Mouse (Mus musculus) brain, embryonic 18.5 days (tissue): Measurements from ENCODE around the gene Abcg2.
A peak's percentile ranks its signal among the peaks of the same experiment; 100 is the strongest.
"Not testable (repeated sequence)": the region's sequence is repeated elsewhere in the genome, so short reads cannot be mapped to it uniquely, and the experiment has no call there.

Source experiments
- DNase-seq: peaks from one replicate; pipeline ENCODE4 v3.0.0-alpha.2; 2012; ENCODE audit warnings: low read depth, low spot score

Abcg2 gene

GRCm38 (mm10) chr6:58584223-58584622 lies at the start of gene Abcg2:
TSS of gene Abcg2 (plus strand) at chr6:58584523.
- DNase-seq, result not testable (repeated sequence)

DNA sequence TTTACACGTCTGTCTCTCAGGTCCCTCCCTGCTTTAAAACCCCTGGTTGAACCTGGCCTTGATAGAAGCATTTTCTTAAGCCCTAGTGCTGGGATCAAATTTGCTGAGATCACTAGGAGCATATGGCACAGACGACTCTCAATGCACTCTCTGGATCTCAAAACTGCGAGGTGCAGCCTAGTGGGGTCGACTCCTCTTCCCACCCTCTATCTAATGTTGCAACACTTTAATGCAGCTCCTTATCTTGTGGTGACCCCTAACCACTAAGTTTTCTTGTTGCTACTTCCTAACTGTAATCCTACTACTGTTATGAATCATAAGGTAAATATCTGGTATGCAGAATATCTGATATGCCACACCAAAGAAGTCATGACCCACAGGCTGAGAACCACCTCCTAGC lies 44.1 kb upstream of the Abcg2 start:
- DNase-seq, result not testable (repeated sequence)

- DNase-seq, result not testable (repeated sequence)
Measured at GRCm38 (mm10) chr6:58542852-58543251, 41.5 kb upstream of the Abcg2 start.

- not testable (repeated sequence) for DNase-seq
Measured at GRCm38 (mm10) chr6:58544971-58545370, 39.4 kb upstream of the Abcg2 start.

- peak; percentile 2 for DNase-seq
Measured at GRCm38 (mm10) chr6:58546050-58546449, 38.3 kb upstream of the Abcg2 start.

- DNase-seq, result peak; percentile 24
Measured at GRCm38 (mm10) chr6:58546816-58547215, 37.5 kb upstream of the Abcg2 start.

DNA sequence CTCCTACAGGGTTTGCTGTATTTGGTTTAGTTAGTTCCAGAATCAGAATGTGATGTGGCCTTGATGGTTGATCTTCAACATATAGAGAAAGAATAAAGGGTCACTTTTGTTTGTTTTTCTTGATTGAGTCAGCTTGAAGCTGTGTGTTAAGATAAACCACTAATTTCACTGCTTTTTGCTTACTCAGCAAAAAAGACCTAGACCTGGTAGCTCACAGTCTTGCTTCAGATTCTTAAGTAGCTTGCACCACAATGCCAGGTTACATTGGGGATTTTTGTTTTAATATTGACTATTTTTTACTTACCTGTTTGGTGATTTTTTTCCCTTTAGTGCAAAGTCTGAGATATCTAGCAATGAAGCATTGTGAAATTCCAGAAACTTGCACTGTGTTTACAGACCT lies 30.5 kb upstream of the Abcg2 start:
- not testable (repeated sequence) for DNase-seq

GRCm38 (mm10) chr6:58593987-58594844 lies 9.9 kb downstream of the Abcg2 start:
- DNase-seq, result not testable (repeated sequence)

- DNase-seq, result not testable (repeated sequence)
Measured at GRCm38 (mm10) chr6:58595639-58596293, 11.4 kb downstream of the Abcg2 start.

DNA sequence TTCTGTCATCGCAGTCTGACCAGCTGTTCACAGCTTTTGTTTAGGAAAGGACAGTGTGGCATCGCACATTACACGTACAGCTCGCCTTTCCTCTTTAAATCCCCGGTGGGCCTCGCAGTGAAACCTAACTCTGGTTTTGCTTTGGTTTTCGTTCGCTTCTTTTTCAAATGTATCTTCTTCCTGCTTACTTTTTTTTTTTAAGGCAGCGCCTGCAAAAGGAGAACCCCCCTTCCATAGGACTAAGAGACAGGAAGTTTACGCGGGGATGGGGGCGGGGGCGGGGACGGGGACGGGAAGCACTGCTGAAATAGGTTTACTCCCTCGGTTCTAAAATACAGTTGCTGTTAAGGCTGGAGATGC lies 12.0 kb downstream of the Abcg2 start:
- peak; percentile 18 for DNase-seq

GRCm38 (mm10) chr6:58602119-58602518 lies 17.8 kb downstream of the Abcg2 start:
- DNase-seq, result not testable (repeated sequence)

DNA sequence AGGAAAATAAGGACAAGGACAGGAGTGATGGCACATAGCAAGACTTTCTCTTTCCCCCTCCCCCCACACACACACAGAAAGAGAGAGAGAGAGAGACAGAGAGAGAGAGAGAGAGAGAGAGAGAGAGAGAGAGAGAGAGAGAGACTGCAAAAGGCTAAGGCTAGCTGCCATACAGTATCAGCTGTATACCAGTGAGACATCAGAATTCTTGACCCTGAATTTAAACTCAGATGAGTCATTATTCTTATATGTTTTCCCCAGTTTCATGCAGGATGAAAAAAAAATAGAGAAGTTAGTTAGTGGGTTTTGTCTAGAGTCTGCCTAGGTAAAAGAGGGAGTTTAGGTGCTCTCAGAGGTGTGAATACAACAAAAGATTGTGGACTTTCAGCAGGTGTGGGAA lies 18.7 kb downstream of the Abcg2 start:
- DNase-seq, result not testable (repeated sequence)

DNA sequence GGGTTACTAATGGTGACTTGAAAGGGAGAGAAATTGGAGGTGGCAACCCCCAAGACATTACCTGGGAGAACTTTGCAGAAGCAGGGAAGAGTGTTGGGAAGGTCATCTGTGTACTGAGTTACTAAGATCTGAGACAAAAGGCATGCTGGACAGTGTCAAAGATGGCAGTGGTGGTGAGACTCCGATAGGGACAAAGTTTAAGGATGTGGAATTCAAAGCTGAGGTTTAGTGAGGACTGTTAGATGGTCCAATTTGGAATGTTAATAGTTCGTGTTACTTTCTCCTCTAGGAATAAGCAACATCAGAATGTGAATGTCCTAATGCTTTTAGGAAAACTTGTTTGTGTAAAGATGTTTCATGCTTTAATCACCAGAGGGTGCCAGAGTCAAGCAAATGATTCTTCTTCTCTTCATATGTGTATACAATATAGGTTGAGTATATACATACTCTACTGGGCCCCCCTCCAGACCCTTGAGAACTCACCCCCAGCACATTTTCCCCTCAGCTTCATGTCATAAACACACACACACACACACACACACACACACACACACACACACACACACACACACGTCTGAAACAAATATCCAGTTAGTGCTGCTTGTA lies 19.3 kb downstream of the Abcg2 start:
- not testable (repeated sequence) for DNase-seq

DNA sequence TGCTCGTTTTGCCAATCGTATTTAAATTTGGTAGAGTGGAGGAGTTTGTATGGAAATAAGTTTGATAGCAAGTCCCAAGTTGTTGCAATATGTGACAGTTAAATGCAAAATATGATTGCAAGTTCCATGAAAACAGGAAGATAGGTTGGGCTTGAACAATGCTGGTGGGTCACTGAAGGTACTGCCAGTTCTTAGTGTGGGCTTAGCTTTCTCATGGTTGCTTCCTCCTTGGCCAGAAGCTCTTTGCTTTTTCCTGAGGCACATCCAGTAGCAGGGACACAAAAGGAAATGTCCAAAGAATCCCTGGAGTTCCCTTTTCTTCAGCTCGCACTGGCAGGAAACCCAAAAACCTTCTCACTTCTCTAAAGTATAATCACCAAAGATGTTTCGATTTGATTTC lies 22.3 kb downstream of the Abcg2 start:
- DNase-seq, result no peak

- no peak for DNase-seq
Measured at GRCm38 (mm10) chr6:58608422-58608821, 24.1 kb downstream of the Abcg2 start.

- no peak for DNase-seq
Measured at GRCm38 (mm10) chr6:58609919-58610759, 25.8 kb downstream of the Abcg2 start.

DNA sequence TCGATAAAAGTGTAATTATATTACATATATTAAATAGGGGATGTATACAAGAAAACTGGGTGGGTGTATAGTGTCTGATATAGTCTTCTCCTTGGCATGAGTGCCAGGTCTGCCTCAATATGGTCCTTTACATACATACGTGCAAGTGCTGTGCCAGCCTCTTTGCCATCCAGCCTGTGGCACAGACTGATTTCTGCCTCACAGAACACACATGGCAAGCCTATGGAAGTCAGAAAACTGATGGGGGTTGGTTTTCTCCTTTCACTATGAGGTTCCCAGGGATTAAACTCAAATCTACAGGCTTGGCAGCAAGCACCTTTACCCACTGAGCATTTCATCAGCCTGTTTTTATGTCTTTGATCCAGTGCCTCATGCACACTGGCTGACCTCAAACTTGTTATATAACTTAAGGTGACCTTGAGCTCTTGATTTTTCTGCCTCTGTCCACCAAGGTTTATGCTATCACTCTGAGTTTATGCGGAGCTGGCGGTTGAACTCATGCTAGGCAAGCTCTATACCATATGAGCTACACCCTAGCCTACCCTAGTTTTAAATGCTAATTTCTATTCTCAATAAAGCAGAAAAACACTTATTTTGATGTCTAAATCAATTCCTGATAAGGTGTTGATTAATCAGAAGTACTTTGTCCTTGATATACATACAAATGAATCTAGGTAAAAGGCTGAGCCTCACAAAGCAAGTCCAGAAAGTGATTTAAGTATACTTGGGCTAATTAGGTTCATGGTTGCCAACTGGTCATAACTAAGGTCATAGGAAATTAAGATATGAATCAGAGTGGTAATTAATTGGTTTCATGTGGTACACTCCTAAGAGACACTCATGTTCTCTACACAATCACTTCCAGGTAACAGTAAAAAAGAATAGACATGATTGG lies 26.7 kb downstream of the Abcg2 start:
- no peak for DNase-seq

- no peak for DNase-seq
Measured at GRCm38 (mm10) chr6:58624126-58624525, 39.8 kb downstream of the Abcg2 start.

DNA sequence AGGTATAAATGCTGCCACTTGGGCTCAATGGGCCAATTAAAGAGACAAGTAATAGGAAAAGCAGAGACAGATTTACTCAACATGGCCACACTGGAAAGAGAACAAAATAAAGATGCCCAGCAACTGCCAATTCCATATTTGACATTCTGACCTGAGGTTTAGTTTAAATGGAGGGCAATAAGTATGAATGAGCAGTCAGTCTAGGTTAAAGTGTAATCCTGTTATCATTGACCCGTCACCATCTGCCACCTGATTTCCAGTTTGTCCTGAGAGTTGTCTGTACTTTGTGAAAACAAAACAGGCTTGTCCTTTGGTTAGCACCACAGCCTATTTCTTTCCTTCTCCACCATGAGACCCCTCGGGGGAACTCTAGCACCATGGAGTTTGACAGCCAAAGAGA lies 44.9 kb downstream of the Abcg2 start:
- DNase-seq, result no peak

DNA sequence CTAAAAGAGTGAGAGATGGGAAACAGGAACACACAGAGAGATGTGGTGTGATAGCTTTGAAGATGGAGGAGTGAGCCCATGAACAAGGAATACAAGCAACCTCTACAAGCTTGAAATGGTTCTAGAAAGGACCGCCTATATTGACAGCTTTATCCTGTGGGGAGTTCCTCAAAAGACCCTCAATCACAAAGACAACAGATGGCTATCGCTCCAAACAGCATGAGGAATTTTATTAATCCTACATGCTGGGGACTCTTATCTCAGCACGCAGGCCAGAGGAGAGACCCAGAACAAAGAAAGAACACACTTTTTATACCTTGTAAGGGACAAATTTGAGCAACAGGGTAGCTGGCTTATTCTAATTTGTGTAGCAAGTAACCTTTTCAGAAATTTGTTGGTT lies 48.1 kb downstream of the Abcg2 start:
- no peak for DNase-seq

DNA sequence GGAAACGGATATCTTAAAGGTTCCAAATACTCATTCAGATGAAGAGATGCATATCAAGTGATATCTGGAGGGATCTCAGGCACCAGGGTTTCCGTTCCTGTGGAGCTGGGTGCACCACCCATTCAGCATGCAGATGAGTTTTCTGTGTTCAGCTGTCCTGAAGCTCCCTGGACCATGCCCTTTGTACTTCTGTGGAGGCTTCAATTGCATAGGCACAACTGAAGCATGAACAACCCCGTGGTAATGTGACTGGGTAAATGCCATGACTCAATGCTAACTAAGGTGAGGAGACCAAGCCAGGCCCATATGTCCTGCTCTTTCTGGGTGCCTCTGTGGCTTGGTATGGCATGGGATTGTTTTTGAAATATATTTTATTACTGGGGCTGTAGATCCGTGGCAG lies 49.4 kb downstream of the Abcg2 start:
- DNase-seq, result no peak
